Mouse (Mus musculus) T-helper 1 cell (primary cell): ENCODE results near the gene Gm4952.

ENCODE experiments used
- in situ Hi-C: fragments of 300-600 bp; cut with MboI, MseI; formaldehyde crosslinking; loops from one replicate; pipeline ENCODE4 v1.15.1; 2025; ENCODE audit warnings: high pct_unique_total_duplicates

Gm4952 gene

DNA sequence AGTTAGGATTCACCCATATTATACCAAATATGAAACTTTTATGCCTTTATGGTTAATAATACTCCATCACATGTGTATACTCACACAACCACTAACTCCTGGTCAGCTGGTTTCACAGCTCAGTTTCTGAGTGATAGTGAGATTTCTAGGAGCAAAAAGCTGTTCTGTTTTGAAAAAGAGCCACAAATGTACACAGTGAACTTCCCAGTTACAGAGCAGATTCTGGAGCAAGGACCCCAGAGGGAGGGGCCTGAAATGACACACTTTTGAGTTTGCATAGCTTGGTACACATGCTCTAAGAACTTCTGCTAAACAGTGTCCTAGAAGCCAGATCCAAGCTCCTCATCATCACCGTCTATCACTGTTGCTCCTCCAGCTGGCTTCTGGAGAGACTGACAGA lies at the start of gene Gm4952:
TSS of gene Gm4952 (plus strand) at position 301 of the 400 bp plus-strand sequence.
- in situ Hi-C loops, result no loop called here

DNA sequence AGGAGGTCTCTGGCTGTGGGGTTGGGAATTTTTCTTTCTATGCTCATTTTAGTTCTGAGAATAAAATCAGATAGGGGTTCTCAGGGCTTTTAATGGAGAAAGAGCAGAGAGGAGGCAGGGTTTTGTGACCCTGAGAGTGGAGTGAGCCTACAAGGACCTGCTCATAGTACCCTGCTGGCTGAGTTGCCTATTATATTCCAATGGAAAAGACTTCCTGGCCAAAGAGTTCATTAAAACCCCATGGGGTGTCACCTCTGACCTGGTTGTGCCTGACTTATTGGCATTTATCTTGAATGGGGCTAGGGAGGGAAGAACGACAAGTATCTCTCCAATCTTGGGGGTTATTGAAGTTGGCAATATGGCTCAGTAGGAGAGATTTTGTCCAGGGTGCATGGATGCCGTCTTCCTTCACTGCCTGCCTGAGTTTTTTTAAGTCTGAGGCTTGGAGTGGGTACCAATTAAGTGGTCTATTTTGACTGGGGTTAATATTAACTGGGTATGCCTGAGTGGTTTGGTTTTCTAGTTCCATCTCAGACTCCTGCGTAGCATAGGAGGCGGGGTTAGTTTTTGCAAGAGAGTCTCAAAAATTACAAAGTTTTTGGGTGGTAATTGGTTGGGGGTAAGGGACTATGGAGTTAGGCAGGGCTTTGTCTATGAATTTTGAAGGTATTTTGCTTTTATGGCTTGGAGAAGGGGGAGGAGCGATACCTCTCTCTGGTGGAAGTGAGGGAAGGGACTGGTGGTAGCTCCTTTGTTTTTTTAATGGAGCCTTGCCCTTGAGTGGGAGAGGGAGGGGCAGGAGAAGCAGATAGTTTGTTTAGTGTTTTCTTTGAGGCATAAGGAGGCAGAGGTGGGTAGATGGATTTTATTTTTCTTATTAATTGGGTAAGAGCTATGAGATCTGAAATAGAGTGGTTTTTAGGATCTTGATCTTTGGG lies 49.5 kb upstream of the Gm4952 start:
- in situ Hi-C loops, result no loop called here

DNA sequence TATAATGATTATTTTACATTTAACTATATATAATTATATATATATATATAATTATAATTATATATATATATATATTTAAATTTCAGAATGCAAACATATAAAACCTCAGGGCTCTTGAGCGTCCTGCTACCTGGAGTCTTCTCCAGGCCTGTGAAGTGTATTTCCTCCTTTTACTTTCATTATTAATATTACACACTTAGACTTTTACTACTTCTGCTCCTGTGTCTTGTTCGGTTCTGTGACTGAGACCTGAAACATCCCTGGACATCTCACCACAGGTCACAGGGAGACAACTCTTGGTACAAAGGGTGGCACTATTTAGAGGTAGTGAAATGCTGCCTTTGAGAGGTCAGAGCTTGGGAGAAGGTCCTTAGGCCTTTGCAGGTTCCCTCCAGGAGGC lies 43.5 kb upstream of the Gm4952 start:
- in situ Hi-C loops, result no loop called here

DNA sequence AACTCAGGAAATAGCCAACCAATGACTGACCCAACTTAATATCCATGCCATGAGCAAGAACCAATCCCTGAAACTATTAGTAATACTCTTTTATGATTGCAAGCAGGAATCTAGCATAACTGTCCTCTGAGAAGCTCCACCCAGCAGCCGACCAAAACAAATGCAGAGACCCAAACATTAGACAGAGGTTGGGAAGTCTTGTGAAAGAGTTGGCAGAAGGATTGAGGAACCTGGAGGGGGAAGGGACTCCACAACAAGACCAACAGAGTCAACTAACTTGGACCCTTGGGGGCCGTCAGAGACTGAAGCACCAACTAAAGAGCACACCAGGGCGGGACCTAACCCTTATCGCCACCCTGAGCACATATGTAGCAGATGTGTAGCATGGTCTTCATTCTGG lies 41.6 kb upstream of the Gm4952 start:
- in situ Hi-C loops, result no loop called here

DNA sequence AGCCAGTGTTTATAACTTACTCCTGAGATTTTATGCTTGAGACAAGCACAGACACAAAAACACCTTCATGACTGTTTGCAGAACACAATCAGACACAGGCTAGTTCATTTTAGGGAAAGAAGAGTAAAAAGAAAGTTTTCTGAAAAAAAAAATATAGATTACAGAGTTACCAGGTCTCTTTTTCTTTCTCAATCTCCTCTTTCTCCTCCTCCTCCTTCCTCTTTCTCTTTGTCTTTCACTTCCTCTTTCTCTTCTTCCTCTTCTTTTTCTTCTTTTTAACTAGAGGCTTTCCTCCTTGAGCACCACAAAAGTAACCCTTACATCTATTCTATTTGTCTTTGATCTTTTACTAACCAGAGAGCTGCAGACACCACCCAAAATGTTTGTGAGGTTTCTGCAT lies 35.6 kb upstream of the Gm4952 start:
- in situ Hi-C loops, result no loop called here

DNA sequence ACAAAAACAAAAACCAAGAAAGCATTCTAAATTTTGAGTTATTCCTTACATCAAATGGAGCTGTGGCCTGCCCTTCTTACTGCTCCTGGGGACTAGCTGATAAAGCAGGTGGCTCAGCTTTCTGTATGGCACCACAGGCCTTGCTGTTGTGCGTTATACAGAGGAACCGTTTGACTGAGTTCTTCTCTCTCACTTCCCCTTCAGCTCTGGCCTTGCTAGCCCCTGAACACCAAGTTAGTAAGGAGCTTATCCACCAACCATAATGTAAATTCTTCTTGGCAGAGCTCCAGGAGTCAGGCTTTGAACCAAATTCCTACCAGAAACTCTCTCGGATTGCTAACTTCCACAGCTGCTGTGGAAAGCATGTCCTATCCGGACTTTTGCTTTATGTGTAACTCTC lies 32.8 kb upstream of the Gm4952 start:
- in situ Hi-C loops, result no loop called here

DNA sequence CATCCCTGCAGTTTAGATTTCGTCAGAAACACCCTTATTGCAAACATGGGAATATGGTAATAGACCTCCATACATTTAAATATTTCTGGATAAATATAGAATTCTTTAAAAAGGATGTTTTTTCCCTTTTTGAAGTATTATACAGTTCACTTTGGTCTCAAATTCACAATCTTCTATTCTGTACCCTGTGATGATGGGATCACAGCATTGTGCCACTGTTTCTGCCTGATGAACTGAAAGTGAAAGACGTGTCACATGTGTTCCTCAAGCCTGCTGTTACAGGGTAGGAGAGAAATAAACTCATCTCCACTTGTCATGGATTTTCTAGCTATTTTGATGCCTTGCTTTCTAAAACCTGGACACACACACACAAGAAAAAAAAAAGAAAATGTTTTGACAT lies 28.9 kb upstream of the Gm4952 start:
- in situ Hi-C loops, result loop anchor here (10.0 kb wide), 1 partner anchor 556 kb away; no protein-coding TSS in a partner anchor

DNA sequence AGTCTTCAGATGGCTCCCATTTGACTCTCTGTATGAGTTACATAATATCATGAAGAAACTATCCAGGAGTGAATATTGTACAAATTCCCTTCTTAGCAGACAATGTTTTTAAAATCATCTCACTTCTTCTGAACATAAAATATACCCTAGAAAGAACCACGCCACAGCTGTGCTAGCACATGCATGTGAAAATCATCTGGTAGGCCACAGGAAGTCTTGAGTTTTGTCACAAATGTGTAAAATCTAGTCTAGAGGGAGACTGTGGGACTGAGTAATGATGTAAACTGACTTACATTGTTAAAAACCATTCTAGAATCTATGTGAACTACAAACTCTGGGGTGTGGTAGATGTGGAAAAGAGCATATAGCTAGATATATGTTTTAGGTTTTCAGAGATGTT lies 28.1 kb upstream of the Gm4952 start:
- in situ Hi-C loops, result loop anchor here (10.0 kb wide), 1 partner anchor 557 kb away; no protein-coding TSS in a partner anchor

DNA sequence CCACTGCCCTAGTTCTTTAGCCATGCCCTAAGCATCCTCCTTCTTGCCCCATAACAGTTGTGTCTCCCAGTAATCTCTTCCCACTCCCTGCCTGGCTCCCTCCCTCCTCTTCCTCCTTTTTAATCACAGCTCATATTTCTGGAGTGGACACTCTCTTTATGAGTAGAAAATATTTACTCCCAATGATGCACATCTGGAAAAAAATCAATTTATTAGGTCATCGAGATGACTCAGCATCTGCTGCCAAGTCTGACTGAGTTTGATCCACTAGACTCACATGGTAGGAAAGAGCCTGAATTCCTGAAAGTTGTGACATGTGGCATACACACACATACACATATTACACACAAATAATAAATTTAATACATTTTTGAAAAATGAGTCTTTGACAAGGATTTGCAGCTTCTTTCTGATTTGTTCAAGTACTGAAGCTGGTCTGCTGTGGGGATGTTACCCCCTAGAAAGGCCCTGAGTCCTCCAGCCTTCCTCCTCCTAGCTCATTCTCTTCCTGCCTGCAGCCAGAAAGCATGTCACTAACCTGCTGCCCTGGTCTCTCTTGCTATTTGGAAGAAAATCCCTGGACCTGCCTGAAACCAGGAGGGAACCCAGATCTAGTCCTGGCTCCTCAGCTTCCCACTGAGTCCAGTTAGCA lies 27.0 kb upstream of the Gm4952 start:
- in situ Hi-C loops, result loop anchor here (10.0 kb wide), 1 partner anchor 558 kb away; no protein-coding TSS in a partner anchor

DNA sequence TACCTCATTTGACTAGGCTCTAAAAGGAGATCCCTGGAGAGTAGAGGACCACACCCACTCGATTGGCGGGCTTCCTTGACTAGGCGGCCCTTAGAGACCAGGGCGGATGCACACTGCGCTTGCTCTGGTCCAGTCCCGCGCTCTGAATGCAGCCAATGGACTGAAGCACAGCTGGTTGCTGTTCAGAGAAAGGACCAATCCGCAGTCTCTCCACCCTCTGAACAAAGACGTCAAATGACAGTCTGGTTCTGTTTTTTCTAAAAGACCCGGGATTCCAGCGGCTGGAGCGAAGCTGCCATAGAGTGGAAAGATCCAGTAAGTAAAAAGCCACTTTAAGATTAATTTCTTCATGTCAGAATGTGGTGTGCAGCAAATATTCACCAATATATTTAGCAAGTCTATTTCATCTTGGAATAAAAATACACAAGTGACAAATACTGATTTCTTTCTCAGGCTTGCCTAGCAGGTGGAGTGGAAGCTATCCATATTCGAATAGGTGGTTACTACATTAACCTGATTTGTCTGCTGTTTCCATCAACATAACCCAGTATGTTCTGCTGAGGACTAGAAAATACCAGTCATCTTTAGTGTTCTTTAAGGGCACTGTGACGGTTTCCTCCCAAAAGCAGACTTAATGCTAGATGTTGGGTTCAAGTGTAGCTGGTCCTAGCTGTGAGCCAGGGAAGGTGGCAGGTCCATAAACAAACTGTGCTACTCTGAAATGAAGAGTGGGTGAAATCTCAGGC lies 26.3 kb upstream of the Gm4952 start:
- in situ Hi-C loops, result loop anchor here (10.0 kb wide), 1 partner anchor 559 kb away; no protein-coding TSS in a partner anchor

DNA sequence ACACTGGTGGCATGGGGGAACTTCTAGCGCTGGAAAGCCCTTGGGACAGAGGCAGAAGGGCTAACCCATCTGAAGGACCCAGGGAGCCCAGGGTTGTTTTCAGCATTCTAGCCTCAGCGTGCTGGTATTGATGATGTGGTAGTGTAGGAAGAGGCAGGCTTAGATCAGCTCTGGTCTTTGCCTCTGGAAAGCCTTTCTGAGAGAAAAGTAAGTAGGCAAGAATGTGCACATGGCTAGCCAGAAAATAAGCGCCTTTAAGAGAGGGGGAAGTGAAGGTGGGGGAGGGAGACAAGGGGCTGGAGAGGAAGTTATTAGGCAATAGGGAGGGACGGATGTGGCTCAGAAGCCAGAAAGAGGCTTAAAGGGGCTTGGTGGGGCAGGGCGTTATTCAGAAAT lies 25.8 kb upstream of the Gm4952 start:
- in situ Hi-C loops, result loop anchor here (10.0 kb wide), 1 partner anchor 559 kb away; no protein-coding TSS in a partner anchor

DNA sequence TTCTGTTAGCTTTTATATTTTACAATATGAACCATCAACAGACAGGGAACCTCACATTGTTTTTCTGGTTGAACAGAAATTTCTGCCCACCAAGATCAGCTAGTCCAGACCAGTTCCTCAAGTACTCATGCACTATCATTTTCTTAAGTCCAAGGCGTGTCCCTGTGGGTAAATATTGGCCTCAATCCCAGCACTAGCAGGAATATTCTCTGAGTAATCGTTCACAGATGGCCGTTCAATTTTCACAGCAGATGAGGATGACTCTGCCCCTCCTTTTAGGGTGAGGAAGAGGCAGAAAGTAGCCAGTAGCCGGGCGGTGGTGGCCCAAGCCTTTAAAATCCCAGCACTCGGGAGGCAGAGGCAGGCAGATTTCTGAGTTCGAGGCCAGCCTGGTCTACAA lies 24.7 kb upstream of the Gm4952 start:
- in situ Hi-C loops, result loop anchor here (5.0 to 10.0 kb wide), 2 partner anchors 98 to 560 kb away; no protein-coding TSS in a partner anchor

DNA sequence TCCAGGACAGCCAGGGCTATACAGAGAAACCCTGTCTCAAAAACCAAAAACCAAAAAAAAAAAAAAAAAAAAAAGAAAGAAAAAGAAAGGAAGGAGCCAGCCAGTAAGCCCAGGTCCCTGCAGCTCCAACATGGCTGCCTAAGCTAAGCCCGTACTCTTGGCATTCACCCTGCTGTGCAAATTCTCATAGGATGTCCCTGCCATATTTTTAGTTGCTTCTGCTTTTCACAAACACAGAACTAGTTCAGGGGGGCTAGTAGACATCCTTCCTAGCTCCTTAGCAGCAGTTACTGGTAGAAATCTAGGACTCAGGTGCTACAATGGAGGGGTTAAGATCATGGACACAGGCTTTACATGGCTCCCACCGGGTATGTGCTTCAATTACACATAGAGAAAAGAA lies 24.3 kb upstream of the Gm4952 start:
- in situ Hi-C loops, result loop anchor here (5.0 to 10.0 kb wide), 2 partner anchors 98 to 561 kb away; no protein-coding TSS in a partner anchor

DNA sequence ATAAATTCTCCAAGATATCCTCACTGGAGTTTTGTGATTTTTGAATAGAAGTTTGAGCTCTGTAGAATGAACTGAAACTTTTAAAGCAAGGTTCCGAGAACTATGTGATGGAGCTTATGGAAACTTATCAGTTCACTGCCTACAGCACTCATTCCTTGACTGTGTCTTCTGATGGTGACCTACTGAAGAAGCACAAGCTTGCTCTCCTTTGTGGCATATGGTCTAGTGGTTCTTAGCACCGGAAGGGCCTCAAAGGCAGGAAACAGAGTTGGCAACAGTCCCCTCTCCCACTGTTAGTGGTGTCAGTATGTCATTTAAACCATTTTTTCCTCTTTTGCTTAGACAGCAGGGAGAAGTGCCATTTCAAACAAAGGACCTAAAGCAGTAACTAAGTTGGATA lies 23.1 kb upstream of the Gm4952 start:
- in situ Hi-C loops, result loop anchor here (5.0 to 10.0 kb wide), 2 partner anchors 99 to 562 kb away; no protein-coding TSS in a partner anchor

DNA sequence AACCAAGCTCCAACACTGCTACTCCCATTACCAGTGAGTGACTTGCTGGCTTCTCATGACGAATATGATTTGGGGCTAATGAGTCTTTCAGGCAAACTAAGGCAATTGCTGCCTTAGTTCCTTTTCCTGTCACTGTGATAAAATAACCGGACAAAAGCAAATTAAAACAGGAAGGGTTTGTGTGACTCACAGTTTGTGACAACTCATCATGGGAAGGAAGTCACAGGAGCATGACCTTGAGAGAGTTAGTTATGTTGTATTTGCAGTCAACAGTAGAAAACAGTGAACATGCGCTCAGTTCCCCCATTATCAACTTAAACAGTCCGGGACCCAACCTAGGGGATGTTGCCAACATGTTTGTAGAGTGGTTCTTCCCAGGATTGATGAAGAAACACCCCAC lies 14.5 kb upstream of the Gm4952 start:
- in situ Hi-C loops, result loop anchor here (10.0 kb wide), 1 partner anchor 219 kb away; no protein-coding TSS in a partner anchor

DNA sequence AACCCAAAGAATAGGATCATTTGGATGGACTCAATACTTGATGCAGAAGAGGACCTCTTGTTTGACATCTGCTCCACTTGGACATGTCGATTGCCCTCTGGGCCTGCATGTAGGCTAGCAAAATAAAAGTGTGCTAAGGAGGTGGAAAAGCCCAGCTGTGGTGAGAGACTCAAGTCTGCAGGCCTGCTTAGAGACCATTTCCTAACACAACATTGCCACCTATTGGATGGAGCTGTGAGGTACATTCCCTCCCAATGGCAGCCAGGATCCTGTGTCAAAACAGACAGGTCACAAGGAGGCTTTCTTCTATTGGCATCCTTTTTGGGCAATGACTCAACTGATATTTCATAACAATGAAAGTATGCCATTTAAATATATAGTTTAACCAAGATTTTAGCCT lies 7.9 kb upstream of the Gm4952 start:
- in situ Hi-C loops, result loop anchor here (5.0 kb wide), 1 partner anchor 75 kb away; no protein-coding TSS in a partner anchor

DNA sequence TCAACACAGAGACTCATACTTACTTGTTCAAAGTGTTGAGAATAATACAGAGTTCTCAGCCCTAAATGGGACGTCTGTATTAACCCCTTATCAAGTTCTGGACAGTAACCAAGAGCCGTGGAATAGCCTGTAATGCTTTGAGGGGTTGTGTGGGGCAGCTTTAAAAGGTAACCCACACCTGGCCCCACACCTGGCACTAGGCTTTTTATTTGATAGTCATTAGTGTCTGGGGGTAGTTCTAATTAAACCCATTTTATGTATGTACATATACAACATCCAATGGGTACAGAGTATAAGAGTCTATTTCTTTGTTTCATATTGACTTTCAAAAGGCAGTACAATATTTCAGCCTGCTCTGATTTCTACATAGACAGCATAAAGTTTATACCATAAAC lies 4.6 kb upstream of the Gm4952 start:
- in situ Hi-C loops, result no loop called here

DNA sequence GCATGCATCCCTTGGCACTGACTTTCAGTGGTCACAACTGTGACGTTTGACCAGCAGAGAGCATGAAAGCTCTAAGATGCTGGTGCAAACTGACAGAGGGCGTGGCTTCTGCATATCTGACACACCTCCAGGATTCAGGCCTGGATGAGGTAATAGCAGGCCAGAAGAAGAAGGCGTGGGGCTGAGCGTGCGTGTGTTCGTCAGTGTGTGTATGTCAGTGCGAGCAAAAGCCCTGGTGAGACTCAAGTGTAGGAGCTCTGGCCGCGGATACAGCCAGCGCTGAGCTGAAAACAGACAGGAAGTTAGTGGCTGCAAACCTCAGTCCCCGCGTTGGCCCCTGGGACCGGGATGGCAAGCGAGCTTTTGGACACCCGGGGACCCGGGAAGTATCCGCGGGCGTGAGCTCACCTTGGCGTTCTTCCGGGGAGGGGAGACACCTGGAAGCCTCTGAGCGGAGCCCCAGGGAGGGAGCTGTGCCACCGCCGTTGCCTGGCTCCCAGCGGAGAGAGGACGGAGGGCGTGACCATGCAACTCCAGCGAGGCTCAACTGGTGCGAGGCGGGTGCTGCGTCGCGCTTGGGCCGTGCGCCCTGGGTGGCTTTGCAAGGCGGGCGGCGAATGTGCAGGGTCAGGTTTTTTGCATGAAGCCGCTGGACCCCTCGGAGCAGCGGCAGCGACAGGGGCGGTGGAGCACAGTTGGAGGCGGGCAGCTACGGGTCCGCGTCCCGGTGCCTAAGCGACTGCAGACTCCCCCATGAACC lies 4.1 kb upstream of the Gm4952 start:
- in situ Hi-C loops, result no loop called here

DNA sequence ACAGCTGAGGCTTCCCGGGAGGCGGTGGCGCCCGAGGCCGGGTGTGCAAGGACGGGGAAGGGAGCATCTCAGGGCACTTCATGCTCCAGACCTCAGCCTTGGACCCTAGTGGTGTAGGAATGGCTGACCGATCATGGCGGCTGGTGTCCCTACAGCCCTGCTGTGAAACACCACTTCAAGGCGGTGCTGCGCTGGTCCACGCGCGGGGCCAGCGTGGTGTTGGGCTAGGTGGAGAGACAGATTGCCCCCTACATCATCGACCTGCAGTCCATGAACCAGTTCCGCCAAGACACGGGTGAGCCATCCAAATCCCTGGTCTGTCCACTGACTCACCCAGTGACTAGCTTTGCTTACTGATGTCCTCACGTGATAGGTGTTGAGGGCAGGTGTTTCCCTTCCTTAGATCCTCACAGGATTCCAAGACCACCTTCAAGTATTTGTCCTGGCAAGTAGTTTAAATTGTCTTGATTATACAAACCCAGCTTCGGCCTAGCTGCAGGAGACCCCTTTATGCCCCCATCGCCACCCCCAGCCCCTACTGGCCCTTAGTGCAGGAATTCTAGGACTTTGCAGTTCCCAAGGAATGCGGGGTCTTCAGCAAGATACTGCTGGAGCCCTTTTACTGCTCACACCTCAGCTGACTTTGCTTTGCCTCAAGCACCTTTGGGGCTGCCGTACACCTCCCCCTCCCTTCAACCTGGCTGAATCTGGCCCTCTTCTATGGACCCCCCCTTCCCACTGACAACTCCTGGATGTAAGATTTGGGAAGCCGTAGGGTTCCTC lies 3.3 kb upstream of the Gm4952 start:
- in situ Hi-C loops, result no loop called here

DNA sequence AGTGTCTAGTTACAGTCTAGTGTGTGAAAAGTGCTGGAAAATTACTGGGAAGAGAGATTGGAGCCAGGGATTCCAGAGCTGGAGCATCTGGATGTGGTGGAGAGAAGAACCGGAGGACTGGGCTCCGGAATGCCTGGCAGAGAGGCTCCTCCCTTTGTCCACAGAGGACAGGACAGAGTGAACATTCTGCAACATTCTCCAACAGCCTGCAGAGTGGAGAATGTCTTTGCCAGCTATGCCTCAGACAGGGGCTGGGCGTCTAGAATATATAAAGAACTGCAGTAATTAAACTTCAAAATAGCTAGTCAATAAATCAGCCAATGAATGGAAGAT lies 2.7 kb upstream of the Gm4952 start:
- in situ Hi-C loops, result no loop called here
